Mouse (Mus musculus) embryonic fibroblast, embryonic 13.5 days (primary cell): ENCODE measurements around the gene Rpf2.

Experiments
- CTCF ChIP-seq: IDR thresholded peaks from 2 replicates; pipeline ENCODE4 v1.5.1; 2011; ENCODE audit warnings: mild to moderate bottlenecking, control low read depth, low read length, moderate library complexity, borderline replicate concordance; ENCODE audit not compliant: insufficient read depth
- POLR2A ChIP-seq: IDR thresholded peaks from 2 replicates; pipeline ENCODE4 v1.6.1; 2011; ENCODE audit warnings: low read depth, mild to moderate bottlenecking, control low read depth, low read length, moderate library complexity

DNA sequence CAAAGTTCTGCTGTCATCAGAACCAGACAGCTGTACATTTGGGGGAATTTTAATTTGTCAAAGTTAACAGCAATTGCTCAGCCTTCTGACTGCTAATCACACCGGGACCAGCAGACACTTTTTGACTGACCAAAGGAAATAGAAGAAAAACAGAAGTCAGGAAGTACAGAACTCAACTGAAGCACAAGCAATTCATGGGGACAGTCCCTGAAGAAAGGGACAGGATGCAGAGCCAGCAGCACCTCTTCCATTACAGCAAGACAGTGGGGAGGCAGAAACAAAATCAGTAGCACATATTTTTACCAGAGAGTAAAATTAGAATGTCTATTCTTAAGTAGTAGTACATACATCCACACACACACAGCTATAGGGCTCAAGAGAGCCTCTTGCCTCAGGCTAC is 39.9 kb upstream of the Rpf2 start:
- TF ChIP-seq CTCF (no peak), POLR2A (no peak)
